Mouse (Mus musculus) heart, embryonic 11.5 days (tissue): ENCODE measurements around the gene D630023F18Rik. TPM values are rescaled to one million over a fixed set of nuclear protein-coding genes. Genes with fewer than 3 reads are reported as not detected.

Experiments used
- ATAC-seq: fragments of 200-750 bp; cut with Nextera tagmentation; replicated peaks from 2 replicates; pipeline ENCODE4 v1.8.0; 2017; ENCODE audit warnings: moderate library complexity; ENCODE audit not compliant: insufficient number of reproducible peaks, low FRiP score, low TSS enrichment
- H3K27ac ChIP-seq: fragments of 300-500 bp; sonication (generic); 2 replicates; pipeline ENCODE4 v1.5.1; 2014; ENCODE audit warnings: mild to moderate bottlenecking, low read depth, low read length
- H3K27me3 ChIP-seq: fragments of 300-500 bp; sonication (generic); 2 replicates; pipeline ENCODE4 v1.6.1; 2014; ENCODE audit warnings: mild to moderate bottlenecking, low read length, mixed read lengths; ENCODE audit not compliant: control insufficient read depth, insufficient read depth
- H3K36me3 ChIP-seq: fragments of 300-500 bp; sonication (generic); 2 replicates; pipeline ENCODE4 v1.6.1; 2014; ENCODE audit warnings: mild to moderate bottlenecking, low read length, moderate library complexity, mixed read lengths; ENCODE audit not compliant: control insufficient read depth, insufficient read depth
- H3K4me1 ChIP-seq: fragments of 300-500 bp; sonication (generic); 2 replicates; pipeline ENCODE4 v1.6.1; 2014; ENCODE audit warnings: low read length; ENCODE audit not compliant: control insufficient read depth, insufficient read depth
- H3K4me2 ChIP-seq: fragments of 300-500 bp; sonication (generic); 2 replicates; pipeline ENCODE4 v1.6.1; 2014; ENCODE audit warnings: mild to moderate bottlenecking, moderate library complexity
- H3K4me3 ChIP-seq: fragments of 300-500 bp; sonication (generic); 2 replicates; pipeline ENCODE4 v1.5.1; 2014; ENCODE audit warnings: low read depth, low read length
- H3K9ac ChIP-seq: fragments of 300-500 bp; sonication (generic); 2 replicates; pipeline ENCODE4 v1.6.1; 2014; ENCODE audit warnings: mild to moderate bottlenecking, low read depth, low read length, moderate library complexity
- H3K9me3 ChIP-seq: fragments of 300-500 bp; sonication (generic); replicated peaks from 2 replicates; pipeline ENCODE4 v1.6.1; 2016; ENCODE audit warnings: low read length; ENCODE audit not compliant: control insufficient read depth
- WGBS: fragments of 180-500 bp; shearing (Covaris S2); extraction: QIAGEN DNeasy Blood & Tissue Kit; methylation state at CpG from one replicate; pipeline ENCODE4 v1.1.7; 2014; ENCODE audit not compliant: insufficient replicate concordance; 5-methylcytosine and 5-hydroxymethylcytosine counted together
- polyA plus RNA-seq: library from polyadenylated mRNA; unstranded; fragments of >200 nt; fragmentation: Nextera tagmentation; extraction: Ambion mirVana; gene quantifications from 2 replicates; pipeline ENCODE4 v1.2.1, GENCODE M21; 2014

D630023F18Rik gene
- polyA plus RNA-seq, result 0.09 and 0.25 TPM in 2 replicates

GRCm38 (mm10) chr1:65122574-65123372 lies at the start of gene D630023F18Rik:
Gene D630023F18Rik (minus strand): TSS chr1:65123214.
- ATAC-seq, result no peak
- H3K4me3 ChIP-seq, result peak within 1 kb of the TSS; percentile 35
- H3K36me3 ChIP-seq, result no peaks in the 10 kb centered on the region
- no peak within 1 kb of the TSS for H3K27ac ChIP-seq
- 22% methylated on average over 9 of the region's 9 CpGs for WGBS
- H3K9ac ChIP-seq, result no peak within 1 kb of the TSS
- H3K27me3 ChIP-seq, result no peaks in the 10 kb centered on the region
- peak within 1 kb of the TSS; percentile 51 for H3K4me2 ChIP-seq
- no peaks in the 10 kb centered on the region for H3K9me3 ChIP-seq
- H3K4me1 ChIP-seq, result 0 out of 2 replicates have a peak, but pooled peaks cover 2% of the 10 kb centered on the region

GRCm38 (mm10) chr1:65171579-65171978 lies 48.6 kb upstream of the D630023F18Rik start:
- H3K27me3 ChIP-seq, result no peaks in the 10 kb centered on the region
- H3K36me3 ChIP-seq, result peaks cover 23% of the 10 kb centered on the region
- no peak overlapping the region for H3K9ac ChIP-seq
- no peak for ATAC-seq
- H3K4me2 ChIP-seq, result no peak overlapping the region
- H3K4me1 ChIP-seq, result no peaks in the 10 kb centered on the region
- 85% methylated on average over 4 of the region's 4 CpGs for WGBS
- H3K9me3 ChIP-seq, result no peaks in the 10 kb centered on the region
- no peak overlapping the region for H3K4me3 ChIP-seq
- H3K27ac ChIP-seq, result no peak overlapping the region

GRCm38 (mm10) chr1:65169947-65170346 lies 46.9 kb upstream of the D630023F18Rik start:
- no peaks in the 10 kb centered on the region for H3K9me3 ChIP-seq
- no peaks in the 10 kb centered on the region for H3K27me3 ChIP-seq
- no peak overlapping the region for H3K27ac ChIP-seq
- no peak overlapping the region for H3K4me3 ChIP-seq
- 71% methylated on average over 5 of the region's 5 CpGs for WGBS
- no peak overlapping the region for H3K4me2 ChIP-seq
- ATAC-seq, result no peak
- no peak overlapping the region for H3K9ac ChIP-seq
- peaks cover 25% of the 10 kb centered on the region for H3K36me3 ChIP-seq
- H3K4me1 ChIP-seq, result no peaks in the 10 kb centered on the region

DNA sequence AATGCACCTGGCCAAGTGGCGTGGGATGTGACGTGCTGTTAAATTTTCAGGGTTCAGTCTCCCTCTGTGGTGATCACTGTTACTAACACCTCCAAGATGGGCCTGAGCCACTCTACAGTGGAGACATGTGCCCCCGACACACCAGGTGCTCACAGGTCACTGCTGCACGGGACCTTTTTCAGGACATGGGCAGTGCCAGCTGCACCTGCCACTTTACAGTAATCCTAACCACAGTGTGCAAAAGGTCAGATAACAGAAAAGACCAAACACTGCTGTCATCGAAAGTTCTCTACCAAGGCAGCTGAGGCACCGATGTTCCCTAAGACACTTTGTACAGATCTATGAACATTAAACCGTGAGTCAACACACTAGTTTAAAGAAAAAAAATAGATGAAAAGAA lies 46.5 kb upstream of the D630023F18Rik start:
- no peak overlapping the region for H3K4me2 ChIP-seq
- H3K4me1 ChIP-seq, result no peaks in the 10 kb centered on the region
- no peak for ATAC-seq
- H3K4me3 ChIP-seq, result no peak overlapping the region
- H3K36me3 ChIP-seq, result peaks cover 29% of the 10 kb centered on the region
- H3K9me3 ChIP-seq, result no peaks in the 10 kb centered on the region
- H3K27ac ChIP-seq, result no peak overlapping the region
- H3K9ac ChIP-seq, result no peak overlapping the region
- H3K27me3 ChIP-seq, result no peaks in the 10 kb centered on the region
- 83% methylated on average over 7 of the region's 7 CpGs for WGBS

GRCm38 (mm10) chr1:65167496-65167895 lies 44.5 kb upstream of the D630023F18Rik start:
- no peaks in the 10 kb centered on the region for H3K4me1 ChIP-seq
- H3K27me3 ChIP-seq, result no peaks in the 10 kb centered on the region
- no peak for ATAC-seq
- H3K36me3 ChIP-seq, result peaks cover 33% of the 10 kb centered on the region
- WGBS, result 87% methylated on average over 1 of the region's 1 CpGs
- H3K9ac ChIP-seq, result no peak overlapping the region
- H3K9me3 ChIP-seq, result no peaks in the 10 kb centered on the region
- H3K4me3 ChIP-seq, result no peak overlapping the region
- no peak overlapping the region for H3K27ac ChIP-seq
- H3K4me2 ChIP-seq, result no peak overlapping the region

- Histone ChIP-seq H3K4me3 (no peak overlapping the region), H3K4me2 (no peak overlapping the region), H3K9me3 (no peaks in the 10 kb centered on the region), H3K27me3 (no peaks in the 10 kb centered on the region), H3K36me3 (peaks cover 37% of the 10 kb centered on the region), H3K4me1 (no peaks in the 10 kb centered on the region), H3K9ac (no peak overlapping the region), H3K27ac (no peak overlapping the region)
- 91% methylated on average over 1 of the region's 1 CpGs for WGBS
- ATAC-seq, result no peak
Observed at GRCm38 (mm10) chr1:65162210-65162609, 39.2 kb upstream of the D630023F18Rik start.

GRCm38 (mm10) chr1:65156111-65156510 lies 33.1 kb upstream of the D630023F18Rik start:
- 83% methylated on average over 5 of the region's 5 CpGs for WGBS

DNA sequence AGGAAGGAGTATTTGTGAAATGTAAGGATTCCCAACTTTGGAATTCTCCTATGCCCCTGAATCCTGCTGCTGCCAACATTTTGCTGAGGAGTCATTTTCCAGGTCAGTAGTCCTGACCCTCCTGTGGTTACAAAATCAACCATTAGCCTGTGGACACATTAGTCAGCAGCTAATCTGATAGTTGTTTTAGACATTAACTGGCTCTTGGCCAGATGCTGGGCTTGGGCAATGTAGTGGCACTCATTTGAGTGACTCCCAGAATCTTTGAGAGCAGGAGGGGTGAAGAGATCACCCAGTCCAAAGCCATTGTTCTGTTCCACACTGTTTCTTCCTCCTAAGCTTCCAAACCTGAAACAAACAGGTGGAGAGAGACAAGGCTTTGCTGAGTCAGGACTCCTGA lies 31.8 kb upstream of the D630023F18Rik start:
- Histone ChIP-seq H3K4me3 (no peak overlapping the region), H3K27me3 (no peaks in the 10 kb centered on the region), H3K9me3 (no peaks in the 10 kb centered on the region), H3K4me1 (no peaks in the 10 kb centered on the region), H3K4me2 (no peak overlapping the region), H3K9ac (no peak overlapping the region), H3K27ac (no peak overlapping the region), H3K36me3 (peaks cover 9% of the 10 kb centered on the region)
- ATAC-seq, result no peak

More at GRCm38 (mm10) chr1:65156111-65156510, 33.1 kb upstream of the D630023F18Rik start:
- Histone ChIP-seq H3K27me3 (no peaks in the 10 kb centered on the region), H3K27ac (no peak overlapping the region), H3K9ac (no peak overlapping the region), H3K36me3 (peaks cover 21% of the 10 kb centered on the region), H3K4me1 (no peaks in the 10 kb centered on the region), H3K4me2 (no peak overlapping the region), H3K9me3 (no peaks in the 10 kb centered on the region), H3K4me3 (no peak overlapping the region)
- no peak for ATAC-seq

DNA sequence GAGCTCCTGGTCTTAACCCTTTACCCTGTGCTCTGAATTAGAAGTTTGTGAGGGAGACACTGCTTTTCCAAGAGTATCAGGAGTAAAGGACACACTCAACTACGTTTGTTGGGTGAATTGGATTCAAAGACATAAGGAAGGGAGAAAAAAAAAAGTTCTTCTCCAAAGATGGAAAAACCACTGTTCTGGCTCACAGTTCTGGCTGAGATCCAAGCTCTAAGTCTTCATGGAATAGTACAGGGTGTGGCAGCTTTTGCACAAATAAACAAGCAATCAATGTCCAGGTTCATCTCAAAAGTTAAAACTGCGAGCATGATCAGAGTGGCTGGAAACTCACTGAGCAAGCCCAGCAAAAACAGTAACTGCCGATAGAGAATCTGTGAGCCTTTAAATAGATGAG lies 25.0 kb upstream of the D630023F18Rik start:
- no peaks in the 10 kb centered on the region for H3K27me3 ChIP-seq
- ATAC-seq, result no peak
- H3K4me2 ChIP-seq, result no peak overlapping the region
- no peaks in the 10 kb centered on the region for H3K9me3 ChIP-seq
- no peak overlapping the region for H3K9ac ChIP-seq
- no peak overlapping the region for H3K27ac ChIP-seq
- H3K4me1 ChIP-seq, result no peaks in the 10 kb centered on the region
- 75% methylated on average over 3 of the region's 3 CpGs for WGBS
- H3K36me3 ChIP-seq, result no peaks in the 10 kb centered on the region
- no peak overlapping the region for H3K4me3 ChIP-seq
